Mouse (Mus musculus) kidney, adult 18-20 months (tissue): ENCODE measurements around the gene Crlf1.
A peak's percentile ranks its signal among the peaks of the same experiment; 100 is the strongest.

ENCODE experiments used
- DNase-seq: peaks from one replicate; pipeline ENCODE4 v3.0.0; 2021

Crlf1 gene

DNA sequence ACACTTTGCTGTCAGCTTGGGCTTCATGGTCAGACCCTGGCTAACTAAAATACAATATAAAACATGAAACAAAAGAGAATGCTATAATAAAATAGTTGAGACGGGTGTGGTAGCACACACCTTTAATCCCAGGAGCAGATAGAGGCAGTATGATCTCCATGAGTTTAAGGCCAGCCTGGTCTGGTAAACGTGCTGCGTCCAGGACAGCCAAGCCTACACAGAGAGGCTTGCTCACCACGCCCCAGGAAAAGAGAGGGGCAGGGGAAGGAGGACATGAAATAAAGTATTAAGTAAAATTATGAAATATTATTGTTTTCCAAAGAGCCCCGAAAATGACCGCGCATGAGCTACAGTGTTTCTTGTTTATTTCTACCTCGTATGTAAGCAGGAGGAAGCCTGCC lies 34.2 kb downstream of the Crlf1 start:
- DNase-seq = no peak

DNA sequence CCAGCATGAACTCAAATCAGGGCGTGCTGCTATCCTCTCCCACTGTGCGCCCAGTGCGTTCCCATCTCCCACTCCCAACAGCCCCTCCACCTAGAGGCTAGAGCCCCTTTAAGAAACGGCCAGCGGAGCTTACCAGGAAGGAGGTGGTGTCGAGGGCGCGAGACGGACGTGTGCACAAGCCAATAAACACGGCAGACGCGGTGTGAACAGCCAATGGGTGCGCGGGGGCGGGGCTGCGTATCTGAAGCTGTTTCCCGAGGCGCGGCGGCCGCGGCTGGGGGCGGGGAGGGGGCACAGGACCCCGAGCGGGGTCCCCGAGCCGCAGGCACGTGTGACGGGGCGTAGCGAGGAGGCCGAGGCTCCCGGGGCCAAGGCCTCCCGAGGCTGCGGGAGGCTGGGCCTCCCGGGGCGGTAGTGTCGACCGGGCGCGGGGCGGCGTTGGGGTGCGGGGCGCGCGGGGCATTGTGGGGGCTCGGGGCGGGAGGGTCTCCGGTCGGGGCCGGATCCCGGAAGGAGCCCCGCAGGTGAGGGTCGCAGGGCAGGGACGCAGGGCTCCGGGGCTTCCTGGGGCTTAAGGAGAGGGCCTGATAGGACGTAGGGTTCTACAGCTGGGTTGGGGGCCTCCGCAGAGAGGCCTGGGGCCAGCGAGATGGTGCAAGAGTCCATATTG lies 34.7 kb downstream of the Crlf1 start, which contains the start of the genes Fkbp8 and Kxd1:
Gene Fkbp8 (plus strand): TSS at position 213 of the 670 bp plus-strand sequence.
Gene Kxd1 (minus strand): TSS at position 445 of the 670 bp plus-strand sequence.
- DNase-seq = peak; percentile 100

GRCm38 (mm10) chr8:70528182-70528797 lies 35.3 kb downstream of the Crlf1 start:
- no peak for DNase-seq

GRCm38 (mm10) chr8:70529299-70529698 lies 36.3 kb downstream of the Crlf1 start:
- no peak for DNase-seq

DNA sequence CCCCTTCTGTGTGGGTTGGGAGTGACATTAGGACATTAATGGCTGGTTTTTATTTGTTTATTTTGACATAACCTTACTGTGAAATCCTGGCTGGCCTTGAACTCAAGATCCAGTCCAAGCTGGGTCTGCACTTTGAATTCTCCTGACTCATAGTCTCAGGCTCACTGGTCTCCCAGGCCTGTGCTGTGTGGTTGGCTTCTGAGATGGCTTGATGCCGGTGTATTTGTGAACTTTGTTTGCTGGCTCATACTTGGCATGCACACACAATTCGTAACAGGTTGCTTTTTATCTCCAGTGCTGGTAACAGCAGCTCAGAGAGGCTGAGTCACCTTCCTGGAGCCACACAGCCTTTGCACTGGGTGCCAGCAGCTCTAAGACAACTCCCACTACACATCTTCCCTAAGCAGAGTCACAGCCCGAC lies 36.8 kb downstream of the Crlf1 start:
- no peak for DNase-seq

- no peak for DNase-seq
Measured at GRCm38 (mm10) chr8:70530314-70530713, 37.4 kb downstream of the Crlf1 start.

DNA sequence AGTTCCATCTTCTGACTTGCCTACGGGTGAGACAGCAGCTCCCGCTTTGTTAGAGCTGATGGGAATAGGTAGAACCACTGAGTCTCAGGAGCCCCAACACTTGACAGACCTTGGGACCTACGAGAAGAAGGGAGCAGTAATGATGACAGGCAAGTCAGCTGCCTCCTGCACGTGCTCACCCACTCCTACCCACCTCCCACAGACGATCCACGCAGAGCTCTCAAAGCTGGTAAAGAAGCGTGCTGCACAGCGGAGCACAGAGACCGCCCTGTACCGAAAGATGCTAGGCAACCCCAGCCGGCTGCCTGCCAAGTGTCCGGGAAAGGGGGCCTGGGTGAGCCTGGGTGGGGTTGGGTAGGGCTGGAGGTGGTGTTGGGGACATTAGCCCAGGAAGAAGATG lies 41.3 kb downstream of the Crlf1 start:
- DNase-seq = no peak

DNA sequence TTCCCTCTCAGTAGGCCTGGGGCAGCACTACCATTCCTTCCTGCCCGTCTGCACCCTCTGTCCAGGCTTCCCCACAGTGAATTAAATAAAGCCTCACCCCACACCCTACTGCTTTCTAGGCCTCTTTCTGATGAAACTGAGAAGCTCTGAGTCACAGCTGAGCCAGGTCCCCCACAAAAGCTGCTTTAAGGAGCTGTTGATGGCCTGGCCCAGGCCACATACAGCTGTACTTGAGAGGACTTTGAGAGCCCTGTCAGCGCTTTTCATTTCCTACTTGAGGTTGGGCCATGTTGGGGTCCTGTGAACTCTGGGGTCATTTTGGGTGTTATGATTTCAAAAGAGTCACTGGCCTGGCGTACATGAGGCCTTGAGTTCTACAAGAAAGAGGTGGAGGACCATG lies 42.3 kb downstream of the Crlf1 start:
- DNase-seq = no peak

GRCm38 (mm10) chr8:70535701-70536100 lies 42.7 kb downstream of the Crlf1 start:
- DNase-seq = no peak

DNA sequence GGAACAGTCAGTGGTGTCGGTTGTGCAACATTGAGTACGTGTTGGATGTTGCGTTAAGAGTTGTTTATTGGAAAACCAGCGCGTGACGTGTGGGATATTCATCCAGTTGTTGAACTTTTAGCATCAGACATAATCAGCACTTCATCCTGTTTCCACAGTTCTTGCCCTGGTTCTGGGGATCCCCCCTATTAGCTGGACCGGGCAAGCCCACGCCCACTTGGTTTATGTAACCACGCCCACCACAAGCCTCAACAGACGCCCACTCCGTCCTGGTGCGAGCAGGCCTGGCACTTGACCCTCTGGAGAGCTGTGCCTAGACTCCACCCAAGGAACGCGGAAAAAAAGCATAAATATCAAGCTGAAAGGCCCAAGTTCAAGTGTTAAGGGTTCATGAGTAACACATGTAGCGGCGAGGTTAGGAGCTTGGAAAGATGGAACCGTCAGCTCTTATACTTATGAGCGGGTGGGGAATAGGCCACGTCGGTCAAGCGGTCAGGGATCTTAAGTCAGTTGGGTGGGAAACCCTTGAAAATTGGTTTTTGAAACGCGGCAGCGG lies 45.1 kb downstream of the Crlf1 start:
- peak; percentile 66 for DNase-seq

DNA sequence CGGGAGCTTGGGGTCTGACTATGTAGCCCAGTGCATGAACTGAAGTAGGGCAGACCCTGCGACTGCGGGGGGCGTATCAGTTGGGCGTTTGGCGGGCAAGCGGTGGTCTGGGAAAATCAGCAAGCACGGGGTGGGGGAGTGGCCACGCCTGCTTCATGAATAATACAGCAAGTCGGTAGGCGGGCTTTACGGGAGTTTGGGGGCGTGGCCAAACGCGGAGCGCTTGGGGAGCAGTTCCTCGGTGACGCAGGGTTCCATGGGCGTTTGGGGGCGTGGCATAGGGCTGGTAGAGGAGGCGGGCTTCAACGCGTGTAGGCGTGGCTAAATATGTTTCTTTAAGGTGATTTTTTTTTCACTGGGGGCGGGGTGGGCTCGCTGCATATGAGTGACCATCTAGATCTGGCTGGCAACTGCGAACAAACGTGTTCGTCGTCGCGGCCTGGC lies 45.7 kb downstream of the Crlf1 start:
- DNase-seq = peak; percentile 100

GRCm38 (mm10) chr8:70539077-70539813 lies 46.3 kb downstream of the Crlf1 start, which contains the start of gene Ell:
Gene Ell, plus strand, starts transcription at chr8:70539457.
- peak; percentile 100 for DNase-seq

DNA sequence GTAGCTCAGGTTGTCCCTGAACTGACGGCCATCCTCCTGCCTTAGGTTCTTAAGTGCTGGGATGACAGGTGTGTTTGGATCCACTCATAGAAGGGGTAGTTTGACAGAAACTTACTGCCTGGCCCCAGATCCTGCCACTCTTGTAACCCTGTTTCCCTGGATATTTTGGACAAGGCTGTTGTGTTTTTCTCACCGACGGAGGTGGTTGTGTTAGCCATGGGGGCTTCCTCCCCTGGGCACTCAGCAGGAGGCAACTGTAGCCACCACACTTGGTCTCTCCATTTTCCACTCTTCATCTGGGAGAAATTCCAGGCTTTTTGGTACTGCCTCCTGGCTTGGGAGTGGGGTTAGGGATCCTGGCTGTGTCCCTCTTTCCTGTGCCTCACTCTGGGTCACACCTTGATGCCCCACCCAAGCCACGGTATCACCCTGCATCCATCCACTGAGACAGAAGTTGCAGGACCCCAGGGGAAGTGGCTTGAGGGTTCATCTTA lies 47.1 kb downstream of the Crlf1 start:
- DNase-seq = no peak

DNA sequence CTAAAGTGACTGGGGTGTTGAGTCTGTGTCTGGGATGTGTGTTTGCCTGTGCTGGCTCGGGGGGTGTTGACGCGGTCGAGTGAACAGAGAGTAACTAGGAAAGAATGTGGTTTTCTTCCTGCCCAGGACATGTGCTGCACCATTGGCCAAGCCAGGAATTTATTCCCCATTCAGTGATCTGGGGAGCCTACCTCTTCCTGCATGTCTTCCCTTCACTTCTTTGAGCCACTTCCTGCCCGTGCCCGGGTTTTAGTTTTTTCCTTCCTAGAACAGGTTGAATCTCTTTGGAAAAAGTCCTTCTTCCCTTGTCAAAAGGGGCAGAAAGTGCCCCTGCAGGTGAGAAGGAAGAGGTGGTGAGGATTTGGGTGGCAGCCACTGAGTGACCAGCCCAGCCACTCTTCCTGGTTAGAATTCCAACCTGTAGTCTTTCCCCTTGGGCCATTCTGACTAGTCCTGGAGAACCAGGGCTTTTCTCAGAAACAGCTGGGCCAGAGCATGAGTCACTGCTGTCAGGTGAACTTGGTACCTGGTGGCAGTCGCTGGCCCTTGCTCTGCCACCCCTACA lies 47.6 kb downstream of the Crlf1 start:
- peak; percentile 49 for DNase-seq

DNA sequence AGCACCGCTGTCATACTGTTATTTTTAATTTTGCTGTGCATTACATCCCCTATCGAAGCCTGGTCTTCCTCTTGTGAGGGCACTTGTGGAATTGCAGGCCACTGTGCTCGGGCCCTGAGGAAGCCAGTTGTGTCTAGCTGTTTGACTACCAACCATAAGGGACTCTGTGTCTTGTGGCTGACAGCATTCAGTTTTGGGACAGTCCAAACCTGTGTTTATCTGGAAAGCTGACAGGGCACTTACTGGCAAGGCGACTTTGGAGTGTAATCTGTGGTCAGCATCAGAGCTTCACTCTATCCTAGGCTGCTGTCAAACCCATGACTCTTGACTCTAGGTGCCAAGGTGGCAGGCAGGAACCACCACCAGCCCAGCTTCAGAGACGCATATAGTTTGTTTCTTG lies 48.1 kb downstream of the Crlf1 start:
- no peak for DNase-seq

- DNase-seq = no peak
Measured at GRCm38 (mm10) chr8:70544200-70544687, 51.3 kb downstream of the Crlf1 start.

GRCm38 (mm10) chr8:70546412-70546811 lies 53.5 kb downstream of the Crlf1 start:
- no peak for DNase-seq

GRCm38 (mm10) chr8:70547762-70548161 lies 54.8 kb downstream of the Crlf1 start:
- no peak for DNase-seq

- no peak for DNase-seq
Measured at GRCm38 (mm10) chr8:70549412-70550184, 56.6 kb downstream of the Crlf1 start.

DNA sequence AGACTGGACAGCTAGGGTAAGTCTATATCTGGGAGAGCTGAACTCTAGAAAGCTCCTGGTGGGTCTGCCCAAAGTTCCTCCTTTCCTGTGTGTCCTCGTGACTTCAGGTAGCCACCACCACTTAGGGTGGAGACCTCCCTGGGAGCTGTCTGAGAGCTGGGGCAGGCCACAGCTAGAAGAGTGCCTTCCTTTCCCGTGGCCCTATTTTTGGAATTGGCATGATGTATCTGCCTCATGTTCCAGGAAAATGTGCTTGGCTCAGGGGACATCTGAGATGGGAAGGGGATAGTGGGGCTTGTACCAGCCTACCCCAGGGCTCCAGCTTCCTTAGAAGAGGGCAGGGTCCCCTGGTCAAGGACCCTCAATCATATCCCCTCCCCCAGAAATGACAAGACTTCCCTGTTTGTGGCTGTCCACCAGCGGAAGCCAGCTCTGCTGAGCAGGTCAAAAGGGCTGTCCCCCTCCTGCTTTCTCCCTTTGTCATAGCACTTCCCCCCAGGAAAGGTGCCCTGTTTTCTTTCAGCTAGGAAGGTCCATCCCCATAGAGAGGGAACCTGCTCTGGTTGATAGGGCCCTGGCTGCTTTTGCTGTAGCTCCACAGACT lies 58.7 kb downstream of the Crlf1 start:
- no peak for DNase-seq

GRCm38 (mm10) chr8:70552836-70553235 lies 59.9 kb downstream of the Crlf1 start:
- DNase-seq = no peak
